Mouse (Mus musculus) heart, embryonic 15.5 days (tissue): ENCODE data around the gene Mrpl23. TPM values are rescaled to one million over a fixed set of nuclear protein-coding genes. Genes with fewer than 3 reads are reported as not detected.

Source experiments
- ATAC-seq: fragments of 200-750 bp; cut with Nextera tagmentation; replicated peaks from 2 replicates; pipeline ENCODE4 v1.8.0; 2017; ENCODE audit warnings: low read depth, moderate TSS enrichment; ENCODE audit not compliant: insufficient number of reproducible peaks, insufficient read depth, low FRiP score
- H3K27ac ChIP-seq: fragments of 300-500 bp; sonication (generic); 2 replicates; pipeline ENCODE4 v1.5.1; 2015; ENCODE audit warnings: mild to moderate bottlenecking, inconsistent platforms
- H3K27me3 ChIP-seq: fragments of 300-500 bp; sonication (generic); 2 replicates; pipeline ENCODE4 v1.6.1; 2015; ENCODE audit warnings: inconsistent platforms
- H3K36me3 ChIP-seq: fragments of 300-500 bp; sonication (generic); 2 replicates; pipeline ENCODE4 v1.6.1; 2015; ENCODE audit warnings: mild to moderate bottlenecking, inconsistent platforms
- H3K4me1 ChIP-seq: fragments of 300-500 bp; sonication (generic); replicated peaks from 2 replicates; pipeline ENCODE4 v1.6.1; 2015; ENCODE audit warnings: inconsistent platforms
- H3K4me2 ChIP-seq: fragments of 300-500 bp; sonication (generic); 2 replicates; pipeline ENCODE4 v1.6.1; 2015; ENCODE audit warnings: inconsistent platforms, mild to moderate bottlenecking, moderate library complexity
- H3K4me3 ChIP-seq: fragments of 300-500 bp; sonication (generic); 2 replicates; pipeline ENCODE4 v1.5.1; 2015; ENCODE audit warnings: mild to moderate bottlenecking, inconsistent platforms
- H3K9ac ChIP-seq: fragments of 300-500 bp; sonication (generic); 2 replicates; pipeline ENCODE4 v1.6.1; 2015; ENCODE audit warnings: mild to moderate bottlenecking, inconsistent platforms
- H3K9me3 ChIP-seq: fragments of 300-500 bp; sonication (generic); replicated peaks from 2 replicates; pipeline ENCODE4 v1.6.1; 2016; ENCODE audit warnings: inconsistent platforms
- WGBS: fragments of 180-500 bp; shearing (Covaris S2); methylation state at CpG from one replicate; pipeline ENCODE4 v1.1.7; 2015; ENCODE audit warnings: mixed read lengths; 5-methylcytosine and 5-hydroxymethylcytosine counted together
- polyA plus RNA-seq: library from polyadenylated mRNA; unstranded; fragments of >200 nt; fragmentation: Nextera tagmentation; extraction: Ambion mirVana; gene quantifications from 2 replicates; pipeline ENCODE4 v1.2.1, GENCODE M21; 2015

Mrpl23 gene
- polyA plus RNA-seq, 1 experiment from 2014 or later, result 17.0 TPM

DNA sequence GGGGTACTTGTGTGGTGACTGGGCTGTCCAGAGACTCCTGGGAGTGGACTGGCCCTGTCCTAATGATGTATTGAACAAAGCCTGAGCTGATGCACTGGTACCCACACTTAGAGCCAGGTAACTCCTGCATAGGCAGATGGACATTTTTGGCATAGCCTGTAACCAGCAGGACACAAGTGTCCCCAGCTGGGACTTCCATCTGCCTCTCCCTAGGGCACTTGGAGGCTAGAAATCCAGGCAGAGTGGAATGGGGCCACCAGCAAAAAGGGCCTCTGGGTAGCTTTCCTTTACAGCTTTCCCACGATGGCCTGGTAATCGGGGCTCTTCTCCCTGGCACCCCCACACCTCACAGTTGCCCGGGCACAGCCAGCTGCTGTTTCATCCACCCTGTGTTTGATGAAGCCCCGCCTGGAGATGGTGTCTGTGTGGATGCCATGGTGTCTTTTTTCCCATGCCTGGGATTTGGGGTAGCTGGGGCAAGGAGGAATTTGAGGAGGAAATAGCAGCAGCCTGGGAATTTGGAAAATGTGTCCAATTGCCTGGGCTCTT is 29.4 kb downstream of the Mrpl23 start:
- Histone ChIP-seq H3K4me1 (peaks cover 47% of the 10 kb centered on the region), H3K4me3 (no peak overlapping the region), H3K9me3 (no peaks in the 10 kb centered on the region), H3K27me3 (no peaks in the 10 kb centered on the region), H3K36me3 (no peaks in the 10 kb centered on the region), H3K4me2 (no peak overlapping the region), H3K9ac (no peak overlapping the region), H3K27ac (peak overlapping the region; percentile 45)
- no peak for ATAC-seq
- WGBS, result 55% methylated on average over 4 of the region's 4 CpGs

- ATAC-seq, result no peak
- peaks cover 51% of the 10 kb centered on the region for H3K4me1 ChIP-seq
- no peak overlapping the region for H3K27ac ChIP-seq
- H3K36me3 ChIP-seq, result no peaks in the 10 kb centered on the region
- no peak overlapping the region for H3K4me2 ChIP-seq
- no peaks in the 10 kb centered on the region for H3K27me3 ChIP-seq
- WGBS, result 52% methylated on average over 6 of the region's 6 CpGs
- no peaks in the 10 kb centered on the region for H3K9me3 ChIP-seq
- H3K9ac ChIP-seq, result no peak overlapping the region
- no peak overlapping the region for H3K4me3 ChIP-seq
These were observed 30.7 kb downstream of the Mrpl23 start for GRCm38 (mm10) chr7:142563168-142563567.

GRCm38 (mm10) chr7:142564955-142565643 is 32.6 kb downstream of the Mrpl23 start:
- WGBS, result 65% methylated on average over 11 of the region's 11 CpGs
- Histone ChIP-seq H3K4me1 (peaks cover 68% of the 10 kb centered on the region), H3K9ac (no peak overlapping the region), H3K27me3 (no peaks in the 10 kb centered on the region), H3K27ac (no peak overlapping the region), H3K4me3 (no peak overlapping the region), H3K9me3 (no peaks in the 10 kb centered on the region), H3K4me2 (no peak overlapping the region), H3K36me3 (no peaks in the 10 kb centered on the region)
- no peak for ATAC-seq

GRCm38 (mm10) chr7:142566512-142566911 is 34.0 kb downstream of the Mrpl23 start:
- Histone ChIP-seq H3K4me1 (peaks cover 74% of the 10 kb centered on the region), H3K4me2 (no peak overlapping the region), H3K9me3 (no peaks in the 10 kb centered on the region), H3K27ac (peak overlapping the region; percentile 47), H3K27me3 (no peaks in the 10 kb centered on the region), H3K9ac (no peak overlapping the region), H3K36me3 (no peaks in the 10 kb centered on the region), H3K4me3 (no peak overlapping the region)
- 76% methylated on average over 9 of the region's 9 CpGs for WGBS
- ATAC-seq, result no peak

DNA sequence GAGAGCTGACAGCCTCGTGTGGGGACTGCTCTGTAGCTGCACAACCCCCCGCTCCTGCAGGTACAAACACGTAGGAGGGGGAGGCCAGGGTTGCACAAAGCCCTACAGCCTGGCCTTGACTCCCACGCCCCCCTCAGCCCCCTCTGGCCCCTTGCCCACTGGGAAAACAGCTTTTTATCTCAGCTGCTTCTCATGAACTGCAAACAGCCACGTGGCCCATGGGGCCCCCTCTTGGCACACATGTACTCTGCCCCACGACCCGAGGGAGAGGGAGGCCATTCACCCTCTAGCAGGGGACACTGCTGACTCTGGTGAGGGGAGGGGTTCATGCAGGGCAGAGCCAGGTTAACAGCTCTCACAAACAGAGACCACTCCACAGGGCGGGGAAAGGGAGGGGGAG is 36.5 kb downstream of the Mrpl23 start:
- ATAC-seq, result peak; percentile 63
- Histone ChIP-seq H3K36me3 (no peaks in the 10 kb centered on the region), H3K4me3 (no peak overlapping the region), H3K4me1 (peaks cover 78% of the 10 kb centered on the region), H3K27me3 (no peaks in the 10 kb centered on the region), H3K4me2 (no peak overlapping the region), H3K9me3 (no peaks in the 10 kb centered on the region), H3K9ac (no peak overlapping the region), H3K27ac (peak overlapping the region; percentile 70)
- WGBS, result 18% methylated on average over 8 of the region's 8 CpGs

DNA sequence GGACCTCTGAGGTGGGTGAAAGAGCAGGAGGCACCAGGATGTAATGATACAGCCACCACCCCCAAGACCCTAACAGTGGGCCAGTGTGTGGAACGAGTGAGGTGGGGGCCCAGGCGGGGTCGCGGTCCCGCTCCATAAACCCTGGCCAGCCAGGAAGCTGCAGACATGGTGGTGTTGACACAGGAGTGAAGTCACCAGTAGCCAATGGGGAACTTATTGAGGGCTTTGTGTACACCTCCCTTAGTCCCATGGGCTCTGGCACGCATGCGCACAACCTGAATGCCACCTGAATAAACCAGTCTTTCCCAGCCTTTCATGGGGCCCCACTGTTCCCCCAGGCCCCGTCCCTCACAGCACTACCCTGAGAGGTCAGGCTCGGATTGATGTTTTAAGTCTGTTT is 38.1 kb downstream of the Mrpl23 start:
- ATAC-seq, result no peak
- peak overlapping the region; percentile 91 for H3K27ac ChIP-seq
- H3K36me3 ChIP-seq, result no peaks in the 10 kb centered on the region
- H3K4me2 ChIP-seq, result no peak overlapping the region
- 59% methylated on average over 9 of the region's 9 CpGs for WGBS
- H3K4me3 ChIP-seq, result no peak overlapping the region
- H3K9ac ChIP-seq, result no peak overlapping the region
- no peaks in the 10 kb centered on the region for H3K27me3 ChIP-seq
- no peaks in the 10 kb centered on the region for H3K9me3 ChIP-seq
- peaks cover 83% of the 10 kb centered on the region for H3K4me1 ChIP-seq

DNA sequence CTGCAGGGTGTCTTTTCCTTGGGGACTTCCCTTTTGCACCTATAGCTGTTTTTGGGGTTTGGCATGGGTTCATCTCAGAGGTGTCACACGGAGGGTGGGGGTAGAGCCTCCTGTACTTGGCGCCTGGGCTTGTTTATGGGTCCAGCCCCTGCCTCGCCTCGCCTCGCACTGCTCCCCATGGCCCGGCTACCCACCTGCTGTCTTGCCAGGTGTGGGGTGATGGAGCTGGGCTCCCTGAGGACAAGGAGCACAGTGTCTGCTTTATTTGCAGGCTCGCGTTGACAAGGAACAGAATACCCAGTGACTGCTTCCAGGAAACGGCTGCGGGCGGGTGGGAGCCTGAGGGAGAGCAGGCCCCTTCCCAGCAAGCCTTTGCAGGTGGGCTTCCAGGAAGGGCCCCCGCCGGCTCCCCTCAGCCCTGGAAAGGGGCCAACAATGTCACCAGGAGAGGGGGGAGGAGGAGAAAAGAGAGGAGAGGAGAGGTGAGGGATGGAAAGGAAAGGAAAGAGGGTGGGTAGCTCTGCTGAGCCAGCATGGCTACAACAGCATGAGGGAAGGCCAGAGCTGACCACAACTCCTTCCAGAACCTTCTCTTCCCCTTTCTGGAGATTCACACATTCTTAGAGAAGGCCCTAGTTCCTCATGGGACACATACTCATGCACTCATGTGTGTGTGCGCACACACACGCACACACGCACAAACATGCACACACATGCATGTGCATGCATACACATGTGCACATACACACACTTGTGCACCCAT is 39.2 kb downstream of the Mrpl23 start:
- H3K4me2 ChIP-seq, result no peak overlapping the region
- H3K27ac ChIP-seq, result peak overlapping the region; percentile 91
- WGBS, result 32% methylated on average over 16 of the region's 16 CpGs
- H3K4me1 ChIP-seq, result peaks cover 88% of the 10 kb centered on the region
- ATAC-seq, result no peak
- no peaks in the 10 kb centered on the region for H3K36me3 ChIP-seq
- no peak overlapping the region for H3K9ac ChIP-seq
- H3K27me3 ChIP-seq, result no peaks in the 10 kb centered on the region
- H3K4me3 ChIP-seq, result no peak overlapping the region
- no peaks in the 10 kb centered on the region for H3K9me3 ChIP-seq

GRCm38 (mm10) chr7:142572343-142572742 is 39.9 kb downstream of the Mrpl23 start:
- no peak for ATAC-seq
- Histone ChIP-seq H3K27ac (peak overlapping the region; percentile 91), H3K9ac (no peak overlapping the region), H3K27me3 (no peaks in the 10 kb centered on the region), H3K4me3 (no peak overlapping the region), H3K4me1 (peaks cover 90% of the 10 kb centered on the region), H3K4me2 (no peak overlapping the region), H3K9me3 (no peaks in the 10 kb centered on the region), H3K36me3 (no peaks in the 10 kb centered on the region)
- WGBS, result 27% methylated on average over 7 of the region's 7 CpGs

DNA sequence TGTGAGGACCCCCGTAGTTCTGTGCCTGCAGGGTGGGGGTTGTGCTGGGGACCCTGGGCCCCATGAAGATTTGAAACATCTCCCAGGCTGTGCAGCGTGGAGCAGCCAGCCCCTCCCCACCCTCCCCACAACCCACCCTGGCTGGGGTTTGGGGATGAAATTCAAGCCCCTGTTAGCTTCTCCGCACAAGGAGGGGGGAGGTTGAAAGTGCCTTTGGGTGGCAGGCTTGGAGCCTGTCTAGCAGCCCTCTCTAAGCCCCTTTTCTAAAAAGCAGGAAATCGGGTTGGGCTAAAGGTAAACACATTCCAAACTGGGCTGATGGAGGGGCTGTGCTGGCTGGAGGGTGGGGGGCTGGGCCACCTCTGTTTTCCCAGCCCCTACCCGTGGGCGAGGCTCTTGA is 40.5 kb downstream of the Mrpl23 start:
- Histone ChIP-seq H3K9me3 (no peaks in the 10 kb centered on the region), H3K9ac (no peak overlapping the region), H3K4me2 (no peak overlapping the region), H3K27ac (peak overlapping the region; percentile 91), H3K4me3 (no peak overlapping the region), H3K27me3 (no peaks in the 10 kb centered on the region), H3K4me1 (peaks cover 90% of the 10 kb centered on the region), H3K36me3 (no peaks in the 10 kb centered on the region)
- WGBS, result 37% methylated on average over 6 of the region's 6 CpGs
- ATAC-seq, result no peak

DNA sequence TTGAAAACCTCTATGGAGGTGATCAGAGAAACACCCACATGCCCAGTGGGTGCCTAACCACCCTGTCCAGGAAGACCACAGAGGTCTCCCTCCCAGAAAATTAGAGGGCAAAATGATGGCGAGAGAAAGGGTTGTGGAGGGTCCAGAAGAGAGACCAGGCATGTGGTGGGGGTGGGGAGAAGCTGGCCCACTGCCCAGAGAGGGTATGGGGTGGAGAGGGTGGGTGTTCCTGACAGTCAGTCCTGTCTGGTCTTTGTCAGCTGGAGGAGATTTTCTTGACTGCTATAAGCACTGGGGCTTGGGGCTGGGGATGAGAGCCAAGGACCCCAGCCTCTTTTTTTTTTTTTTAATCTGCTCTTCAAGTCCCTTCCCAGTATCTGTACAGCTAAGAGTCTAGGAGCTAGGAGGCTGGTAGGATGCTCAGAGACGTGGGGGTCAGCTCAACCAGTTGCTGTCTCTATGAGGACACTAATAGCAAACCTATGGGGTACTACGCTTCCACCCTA is 41.7 kb downstream of the Mrpl23 start:
- H3K4me2 ChIP-seq, result 0 out of 2 replicates have a peak overlapping the region, but pooled peaks have one; percentile 63
- ATAC-seq, result no peak
- no peak overlapping the region for H3K9ac ChIP-seq
- no peaks in the 10 kb centered on the region for H3K27me3 ChIP-seq
- 35% methylated on average over 3 of the region's 3 CpGs for WGBS
- no peaks in the 10 kb centered on the region for H3K9me3 ChIP-seq
- peaks cover 91% of the 10 kb centered on the region for H3K4me1 ChIP-seq
- no peak overlapping the region for H3K4me3 ChIP-seq
- H3K27ac ChIP-seq, result peak overlapping the region; percentile 91
- H3K36me3 ChIP-seq, result no peaks in the 10 kb centered on the region

- Histone ChIP-seq H3K4me1 (peaks cover 86% of the 10 kb centered on the region), H3K4me2 (peak overlapping the region; percentile 63), H3K9ac (no peak overlapping the region), H3K36me3 (no peaks in the 10 kb centered on the region), H3K9me3 (no peaks in the 10 kb centered on the region), H3K27me3 (no peaks in the 10 kb centered on the region), H3K27ac (peak overlapping the region; percentile 91), H3K4me3 (peak overlapping the region; percentile 55)
- 46% methylated on average over 9 of the region's 9 CpGs for WGBS
- peak; percentile 20 for ATAC-seq
These were observed 42.4 kb downstream of the Mrpl23 start for GRCm38 (mm10) chr7:142574826-142575351.
